Mouse (Mus musculus) liver, adult 10 weeks (tissue): ENCODE measurements around the gene Pcgf1. TPM values are rescaled to one million over a fixed set of nuclear protein-coding genes. Genes with fewer than 3 reads are reported as not detected.

ENCODE experiments used
- polyA plus RNA-seq: library from polyadenylated mRNA; stranded (reverse); fragments of 350-450 nt; fragmentation: Illumina TruSeq; extraction: RNeasy Lipid Tissue Mini Kit (QIAGEN cat#74804); gene quantifications from one replicate; pipeline ENCODE4 v1.2.3, GENCODE M21; 2014; ENCODE audit warnings: low read depth, low replicate concordance

The Pcgf1 gene
- polyA plus RNA-seq = 4.5 TPM

DNA sequence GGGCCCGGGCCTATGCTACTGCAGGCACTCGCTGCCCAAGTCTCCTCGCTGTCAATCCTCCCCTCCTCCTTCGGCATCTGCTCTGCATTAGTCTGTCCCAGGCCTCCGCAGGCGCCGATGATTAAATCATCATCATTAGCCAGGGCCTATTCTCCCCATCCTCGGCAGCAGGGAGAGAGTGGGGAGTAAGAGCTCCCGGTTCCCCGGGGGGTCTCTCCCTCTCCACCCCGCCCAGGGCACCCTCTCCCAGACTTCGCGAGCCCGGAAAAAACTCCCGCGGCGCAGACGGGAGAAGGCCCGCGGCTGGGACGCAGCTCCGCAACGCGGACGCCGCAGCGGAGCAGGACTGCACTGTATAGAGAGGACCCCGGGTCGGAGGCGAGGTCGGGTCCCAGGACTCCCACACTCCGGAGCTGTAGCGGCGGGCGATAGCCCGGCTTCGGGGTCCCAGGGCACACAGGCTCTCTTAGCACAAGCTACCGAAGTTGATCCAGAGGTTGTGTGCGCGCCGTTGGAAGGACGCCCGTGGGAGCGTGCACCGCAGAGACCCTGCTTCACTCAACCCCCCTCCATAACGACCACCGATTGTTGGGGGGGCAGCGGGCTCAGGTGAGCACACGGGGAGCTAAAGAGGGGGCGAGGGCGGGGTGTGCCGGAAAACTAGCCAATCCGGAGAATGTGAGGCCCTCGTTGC is at the start of gene Pcgf1:
TSS of gene Pcgf1 (plus strand) at position 240 of the 694 bp plus-strand sequence.

GRCm38 (mm10) chr6:83033249-83034185 is 44.2 kb upstream of the Pcgf1 start, which contains the start of the genes Dok1 and Loxl3:
Gene Dok1 (minus strand): TSS chr6:83033471.
Gene Loxl3 (plus strand): TSS chr6:83034173.

GRCm38 (mm10) chr6:83054074-83054851 is 23.4 kb upstream of the Pcgf1 start, which contains the start of gene Aup1:
Gene Aup1 (plus strand): TSS chr6:83054521.

GRCm38 (mm10) chr6:83054871-83055431 is 22.7 kb upstream of the Pcgf1 start, which contains the start of gene Htra2:
Gene Htra2 (minus strand): TSS chr6:83055273.

DNA sequence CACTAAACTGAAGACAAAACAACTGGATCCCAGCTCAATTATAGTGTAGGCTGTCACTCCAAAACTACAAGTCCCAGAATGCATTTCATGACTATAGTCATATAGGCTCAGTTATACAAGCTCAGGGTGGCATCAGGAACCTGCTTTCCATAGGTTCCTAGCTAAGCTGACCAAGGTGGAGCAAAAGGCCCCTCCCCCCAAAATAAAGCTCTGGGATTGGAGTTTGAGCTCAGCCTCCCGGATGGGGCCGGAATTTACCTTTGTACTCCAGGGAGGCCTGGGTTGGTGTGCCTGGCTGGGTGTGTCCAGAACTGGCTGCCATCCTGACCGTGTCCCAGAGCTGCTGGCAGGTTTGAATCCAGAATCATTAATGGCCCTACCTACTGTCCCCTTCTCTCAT is 19.9 kb upstream of the Pcgf1 start, which contains the start of gene Dqx1:
TSS of gene Dqx1 (plus strand) at position 55 of the 400 bp plus-strand sequence.

GRCm38 (mm10) chr6:83070247-83070310 is 7.6 kb upstream of the Pcgf1 start, which contains the start of gene Tlx2:
Gene Tlx2 (minus strand): TSS chr6:83070293.

DNA sequence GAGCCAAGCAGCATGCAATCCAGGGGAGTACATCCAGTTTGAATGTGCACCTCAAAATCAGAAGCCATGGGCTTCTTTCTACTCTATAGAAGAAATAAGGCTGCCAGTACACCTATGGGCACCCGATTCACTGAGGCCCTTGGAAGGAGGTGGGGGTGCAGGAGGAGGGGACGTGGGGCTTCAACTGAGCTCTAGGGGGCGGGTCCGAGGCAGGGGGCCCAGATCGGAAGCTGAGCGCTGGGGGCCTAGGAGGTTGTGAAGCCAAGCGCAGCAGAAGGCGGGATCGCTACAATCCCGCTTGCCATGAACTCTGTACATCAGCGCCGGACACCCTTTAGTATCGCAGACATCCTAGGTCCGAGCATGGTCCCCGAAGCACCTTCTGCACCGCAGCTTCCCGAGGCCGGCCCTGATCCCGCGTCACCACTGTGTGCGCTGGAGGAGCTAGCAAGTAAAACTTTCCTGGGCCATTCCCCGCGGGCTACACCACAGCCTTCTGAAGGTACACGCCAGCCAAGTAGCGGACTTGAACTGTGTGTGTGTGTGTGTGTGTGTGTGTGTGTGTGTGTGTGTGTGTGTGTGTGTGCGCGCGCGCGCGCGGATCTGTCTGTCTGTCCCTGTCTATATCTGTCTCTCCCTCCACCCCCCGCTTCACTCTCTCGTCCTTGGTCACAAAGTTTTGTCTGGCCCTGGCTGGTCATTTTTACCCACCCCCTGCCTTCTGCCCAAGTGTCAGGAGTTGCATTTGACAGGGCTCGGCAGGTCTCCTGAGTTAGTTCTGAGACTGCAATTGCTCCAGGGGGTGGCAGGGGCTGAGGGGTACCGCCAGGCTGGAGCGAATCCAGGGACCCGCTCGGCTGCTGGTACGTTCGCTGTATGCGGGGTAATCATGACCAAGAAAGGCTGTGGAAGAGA is 8.7 kb downstream of the Pcgf1 start, which contains the start of gene Lbx2:
TSS of gene Lbx2 (plus strand) at position 247 of the 915 bp plus-strand sequence.

GRCm38 (mm10) chr6:83101316-83101687 is 23.6 kb downstream of the Pcgf1 start, which contains the start of the genes Ccdc142 and Gm42688:
Gene Ccdc142 (plus strand): TSS chr6:83101601.
Gene Gm42688 (plus strand): TSS chr6:83101617.

DNA sequence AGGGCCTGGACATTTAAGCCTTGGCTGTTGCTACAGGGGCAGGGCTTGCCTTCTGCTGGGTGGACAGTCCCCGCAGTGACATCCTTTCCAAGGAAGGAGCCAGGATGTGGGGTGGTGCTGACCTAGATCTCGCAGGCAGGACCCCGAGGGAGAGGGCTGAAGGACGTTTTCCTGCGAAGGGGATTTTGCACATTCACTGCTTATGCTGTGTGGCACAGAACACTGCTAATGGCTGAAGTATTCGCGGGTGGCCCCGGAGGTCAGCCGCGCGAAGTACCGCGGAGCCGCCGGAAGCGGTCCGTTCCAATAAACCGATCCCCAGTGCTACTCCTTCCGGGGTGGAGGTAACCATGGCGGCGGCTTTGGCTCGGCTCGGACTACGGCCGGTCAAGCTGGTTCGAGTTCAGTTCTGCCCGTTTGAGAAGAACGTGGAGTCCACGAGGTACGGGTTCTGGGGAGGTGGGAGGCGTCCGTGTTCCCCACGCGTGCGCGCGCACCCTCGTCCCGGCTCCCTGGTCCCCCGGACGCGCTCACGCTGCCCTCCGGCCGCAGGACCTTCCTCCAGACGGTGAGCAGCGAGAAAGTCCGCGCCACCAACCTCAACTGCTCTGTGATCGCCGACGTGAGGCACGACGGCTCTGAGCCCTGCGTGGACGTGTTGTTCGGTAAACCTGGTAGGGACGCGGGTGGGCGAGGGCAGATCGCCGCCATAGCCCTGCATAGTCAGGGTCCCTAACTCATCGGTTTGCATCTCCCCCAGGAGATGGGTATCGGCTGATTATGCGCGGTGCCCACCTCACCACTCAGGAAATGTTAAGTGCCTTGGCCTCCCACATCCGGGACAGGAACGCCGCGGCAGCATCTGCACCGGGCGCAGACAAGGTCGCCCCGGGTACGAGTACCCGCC is 31.3 kb downstream of the Pcgf1 start, which contains the start of gene Mrpl53:
TSS of gene Mrpl53 (plus strand) at position 279 of the 907 bp plus-strand sequence.

DNA sequence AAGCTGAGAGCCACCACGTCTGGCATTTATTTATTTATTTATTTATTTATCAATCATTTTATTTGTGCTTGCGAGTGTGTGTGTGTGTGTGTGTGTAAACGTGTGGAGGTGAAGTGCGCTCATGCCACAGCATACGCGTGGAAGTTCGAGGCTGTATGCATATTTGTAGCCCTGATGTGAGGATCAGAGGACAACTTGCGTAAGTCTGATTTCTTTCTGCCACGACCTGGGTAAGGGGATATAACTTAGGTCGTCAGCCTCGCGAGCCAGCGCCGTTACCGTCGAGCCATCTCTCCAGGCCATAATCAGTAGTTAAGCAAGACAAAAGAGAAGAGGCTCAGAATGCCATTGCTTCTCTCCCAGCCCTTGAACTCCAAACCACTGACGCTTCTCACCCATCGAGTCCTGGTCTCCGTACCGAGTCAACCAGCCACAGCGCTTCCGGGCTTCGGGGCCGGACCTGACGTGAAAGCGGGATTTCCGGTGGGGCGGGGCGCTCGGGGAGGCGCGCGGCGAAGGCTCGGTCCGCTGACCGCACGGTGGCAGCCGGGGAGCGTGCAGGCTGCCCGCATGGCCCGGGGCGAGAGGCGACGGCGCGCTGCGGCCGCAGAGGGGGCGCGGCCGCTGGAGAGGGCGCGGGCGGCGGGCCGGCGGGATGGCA is 37.5 kb downstream of the Pcgf1 start, which contains the start of gene Mogs:
TSS of gene Mogs (plus strand) at position 486 of the 661 bp plus-strand sequence.

GRCm38 (mm10) chr6:83120930-83121862 is 43.5 kb downstream of the Pcgf1 start, which contains the start of gene Wbp1:
Gene Wbp1 (minus strand): TSS chr6:83121559.

DNA sequence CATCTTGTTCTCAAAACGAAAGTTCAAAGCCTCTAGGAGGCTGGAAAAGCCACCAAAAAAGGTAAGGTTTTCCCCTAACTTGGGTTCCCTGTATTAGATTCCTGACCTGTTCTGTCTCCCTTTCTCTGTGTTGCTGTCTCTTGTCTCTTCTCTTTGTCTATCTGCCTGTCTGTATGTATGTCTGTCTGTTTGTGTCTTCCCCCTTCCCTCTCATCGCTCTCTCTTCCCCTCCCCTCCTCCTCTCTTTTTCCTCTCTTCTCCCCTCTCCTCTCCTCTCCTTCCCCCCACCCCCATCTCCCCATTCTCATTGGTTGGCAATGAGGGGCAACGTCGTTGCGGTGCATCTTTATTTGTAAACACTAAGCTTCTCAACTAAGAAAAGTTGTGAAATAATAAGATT is 47.7 kb downstream of the Pcgf1 start, which contains the start of gene Ino80b:
TSS of gene Ino80b (minus strand) at position 101 of the 400 bp plus-strand sequence.

Other genes starting within 250 kb of the Pcgf1 start
- gene Sema4f, start 138.1 kb upstream of the Pcgf1 start, polyA plus RNA-seq = not detected
- not detected for gene M1ap, start 131.0 kb upstream of the Pcgf1 start, polyA plus RNA-seq
- gene Dok1, start 44.4 kb upstream of the Pcgf1 start, polyA plus RNA-seq = not detected
- 0.40 TPM for gene Loxl3, start 43.7 kb upstream of the Pcgf1 start, polyA plus RNA-seq
- gene Aup1, start 23.3 kb upstream of the Pcgf1 start, polyA plus RNA-seq = 23.3 TPM
- gene Htra2, start 22.6 kb upstream of the Pcgf1 start, polyA plus RNA-seq = 4.0 TPM
- 1.6 TPM for gene Dqx1, start 20.0 kb upstream of the Pcgf1 start, polyA plus RNA-seq
- not detected for gene Tlx2, start 7.6 kb upstream of the Pcgf1 start, polyA plus RNA-seq
- gene Lbx2, start 8.5 kb downstream of the Pcgf1 start, polyA plus RNA-seq = not detected
- not detected for gene Ccdc142, start 23.7 kb downstream of the Pcgf1 start, polyA plus RNA-seq
- gene Gm42688, start 23.7 kb downstream of the Pcgf1 start, polyA plus RNA-seq = 0.61 TPM
- gene Mrpl53, start 31.2 kb downstream of the Pcgf1 start, polyA plus RNA-seq = 30.5 TPM
- gene Mogs, start 37.6 kb downstream of the Pcgf1 start, polyA plus RNA-seq = 3.1 TPM
- gene Wbp1, start 43.7 kb downstream of the Pcgf1 start, polyA plus RNA-seq = 4.3 TPM
- 0.66 TPM for gene Ino80b, start 47.6 kb downstream of the Pcgf1 start, polyA plus RNA-seq
- not detected for gene Rtkn, start 57.6 kb downstream of the Pcgf1 start, polyA plus RNA-seq
- gene Wdr54, start 78.5 kb downstream of the Pcgf1 start, polyA plus RNA-seq = 0.34 TPM
- not detected for gene 1700003E16Rik, start 78.5 kb downstream of the Pcgf1 start, polyA plus RNA-seq
- 5.5 TPM for gene Dctn1, start 88.1 kb downstream of the Pcgf1 start, polyA plus RNA-seq
- gene Slc4a5, start 142.0 kb downstream of the Pcgf1 start, polyA plus RNA-seq = not detected
- gene Mthfd2, start 248.0 kb downstream of the Pcgf1 start, polyA plus RNA-seq = 0.24 TPM
- 49.2 TPM for gene Mob1a, start 248.1 kb downstream of the Pcgf1 start, polyA plus RNA-seq